Mouse (Mus musculus): ENCODE measurements around the gene Nras. TPM values are rescaled to one million over a fixed set of nuclear protein-coding genes. Genes with fewer than 3 reads are reported as not detected.

Nras gene
- 109 and 116 TPM in 2 replicates for polyA plus RNA-seq (2014; fragmentation: Nextera tagmentation; extraction: Ambion mirVana)

DNA sequence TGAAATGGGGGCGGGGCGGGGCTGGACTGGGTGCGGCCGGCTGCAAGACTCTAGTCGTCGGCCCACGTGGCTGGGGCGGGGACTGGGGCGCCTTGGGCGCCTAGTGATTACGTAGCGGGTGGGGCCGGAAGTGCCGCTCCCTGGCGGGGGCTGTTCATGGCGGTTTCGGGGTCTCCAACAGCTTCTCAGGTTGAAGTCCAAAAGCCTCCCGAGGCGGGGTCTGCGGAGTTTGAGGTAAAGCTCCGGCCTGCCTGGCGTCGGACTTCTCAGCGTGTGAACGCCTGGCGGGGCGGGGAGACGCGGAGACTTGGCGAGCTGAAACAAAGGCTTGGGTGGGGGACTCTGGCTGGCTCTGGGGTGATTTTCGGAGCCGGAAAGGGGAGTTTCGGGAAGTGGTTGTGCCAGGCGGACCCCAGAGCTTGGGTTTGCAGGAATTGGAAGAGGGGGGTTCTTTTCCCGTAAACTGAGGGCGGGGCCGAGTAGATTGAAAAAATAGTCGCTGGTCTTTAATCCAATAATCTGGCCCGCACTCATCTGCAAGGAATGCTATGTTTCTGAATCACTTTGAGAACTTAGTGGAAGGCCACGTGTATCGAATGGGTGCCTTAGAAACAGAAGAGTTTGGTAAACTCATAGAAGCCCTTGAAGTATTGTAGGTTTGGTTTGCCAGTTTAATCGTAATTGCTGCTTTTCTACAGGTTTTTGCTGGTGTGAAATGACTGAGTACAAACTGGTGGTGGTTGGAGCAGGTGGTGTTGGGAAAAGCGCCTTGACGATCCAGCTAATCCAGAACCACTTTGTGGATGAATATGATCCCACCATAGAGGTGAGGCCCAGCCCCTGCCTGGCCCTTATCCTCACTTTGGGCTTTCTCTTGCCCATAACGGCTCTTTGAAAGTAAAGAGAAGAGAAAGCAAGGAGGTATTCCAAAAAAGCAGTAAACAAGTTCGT, at the start of gene Nras:
Gene Nras, plus strand, starts transcription at position 79 of the 951 bp plus-strand sequence.
- Histone ChIP-seq H3K4me1 (ENCODE audit: control insufficient read depth, insufficient read depth, low read length) (peaks cover 5% of the 10 kb centered on the region; the same call in 1 of the 2 replicates), H3K27me3 (ENCODE audit: control insufficient read depth, insufficient read depth, low read length) (no peaks in the 10 kb centered on the region), H3K27ac (ENCODE audit: low read length) (peak within 1 kb of the TSS; percentile 97), H3K9me3 (ENCODE audit: control insufficient read depth, low read depth, low read length) (no peaks in the 10 kb centered on the region), H3K4me3 (ENCODE audit: low read depth, low read length) (peak within 1 kb of the TSS; percentile 85), H3K36me3 (ENCODE audit: control insufficient read depth, insufficient read depth, low read length) (peaks cover 66% of the 10 kb centered on the region), H3K4me2 (replicated peaks; ENCODE audit: low read depth, low read length) (peak within 1 kb of the TSS; percentile 84), H3K9ac (replicated peaks; ENCODE audit: low read depth, low read length) (peak within 1 kb of the TSS; percentile 79)
- peak; percentile 98 for ATAC-seq (ENCODE audit: insufficient number of reproducible peaks, insufficient read depth, low FRiP score, low read depth)
- 2% methylated on average over 46 of the region's 46 CpGs for WGBS

DNA sequence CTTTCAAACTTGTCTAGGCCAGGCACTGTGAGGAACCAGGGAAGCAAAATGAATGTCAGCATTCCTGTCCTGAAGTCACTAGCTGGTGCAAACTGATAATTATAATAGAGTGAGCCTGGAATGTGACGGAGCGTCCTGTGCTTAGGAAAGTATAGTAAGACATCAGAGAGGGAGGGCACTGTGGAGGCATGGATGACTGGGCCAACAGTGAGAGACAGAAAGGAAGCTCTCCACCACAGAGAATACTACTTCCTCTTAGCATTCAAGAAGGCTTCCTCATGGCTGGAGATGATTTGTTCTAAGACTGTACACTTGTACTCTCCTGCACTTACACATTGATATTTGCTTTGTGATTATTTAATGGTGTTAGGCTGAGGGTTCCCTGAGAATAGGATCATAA, 40.7 kb upstream of the Nras start:
- Histone ChIP-seq H3K4me1 (ENCODE audit: control insufficient read depth, insufficient read depth, low read length) (peaks cover 2% of the 10 kb centered on the region; the same call in 1 of the 2 replicates), H3K9ac (replicated peaks; ENCODE audit: low read depth, low read length) (no peak overlapping the region), H3K27ac (ENCODE audit: low read length) (no peak overlapping the region), H3K36me3 (ENCODE audit: control insufficient read depth, insufficient read depth, low read length) (no peaks in the 10 kb centered on the region), H3K4me2 (replicated peaks; ENCODE audit: low read depth, low read length) (no peak overlapping the region), H3K27me3 (ENCODE audit: control insufficient read depth, insufficient read depth, low read length) (no peaks in the 10 kb centered on the region), H3K4me3 (ENCODE audit: low read depth, low read length) (no peak overlapping the region), H3K9me3 (ENCODE audit: control insufficient read depth, low read depth, low read length) (no peaks in the 10 kb centered on the region)
- ATAC-seq (ENCODE audit: insufficient number of reproducible peaks, insufficient read depth, low FRiP score, low read depth): no peak
- 71% methylated on average over 2 of the region's 2 CpGs for WGBS

DNA sequence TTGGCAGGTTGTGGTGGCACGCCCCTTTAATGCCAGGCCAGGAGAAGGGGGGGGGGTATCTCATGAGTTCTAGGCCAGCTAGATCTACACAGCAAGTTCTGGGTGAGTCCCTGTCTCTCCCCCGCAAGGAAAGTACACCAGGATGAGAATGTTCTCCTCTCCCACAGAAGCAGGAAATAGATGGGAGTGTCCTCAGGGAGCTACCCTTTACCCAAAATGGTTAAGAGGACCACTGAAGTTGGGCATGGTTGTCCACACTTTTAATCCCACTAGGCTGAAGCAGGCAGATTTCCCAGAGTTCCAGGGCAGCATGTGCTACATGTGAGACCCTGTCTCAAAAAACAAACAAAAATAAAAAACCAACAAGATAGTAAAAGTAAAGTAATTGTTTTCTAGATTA, 38.6 kb upstream of the Nras start:
- no peaks in the 10 kb centered on the region for H3K27me3 ChIP-seq (ENCODE audit: control insufficient read depth, insufficient read depth, low read length)
- H3K4me3 ChIP-seq (ENCODE audit: low read depth, low read length): 0 out of 2 replicates have a peak overlapping the region, but pooled peaks have one; percentile 71
- peaks cover 4% of the 10 kb centered on the region; the same call in 1 of the 2 replicates for H3K4me1 ChIP-seq (ENCODE audit: control insufficient read depth, insufficient read depth, low read length)
- peak overlapping the region; percentile 96; the same call in 1 of the 2 replicates for H3K27ac ChIP-seq (ENCODE audit: low read length)
- no peaks in the 10 kb centered on the region for H3K36me3 ChIP-seq (ENCODE audit: control insufficient read depth, insufficient read depth, low read length)
- H3K9me3 ChIP-seq (ENCODE audit: control insufficient read depth, low read depth, low read length): no peaks in the 10 kb centered on the region
- H3K4me2 ChIP-seq (replicated peaks; ENCODE audit: low read depth, low read length): peak overlapping the region; percentile 46; the same call in 1 of the 2 replicates
- no peak for ATAC-seq (ENCODE audit: insufficient number of reproducible peaks, insufficient read depth, low FRiP score, low read depth)
- WGBS: 81% methylated on average over 2 of the region's 2 CpGs
- no peak overlapping the region for H3K9ac ChIP-seq (replicated peaks; ENCODE audit: low read depth, low read length)

DNA sequence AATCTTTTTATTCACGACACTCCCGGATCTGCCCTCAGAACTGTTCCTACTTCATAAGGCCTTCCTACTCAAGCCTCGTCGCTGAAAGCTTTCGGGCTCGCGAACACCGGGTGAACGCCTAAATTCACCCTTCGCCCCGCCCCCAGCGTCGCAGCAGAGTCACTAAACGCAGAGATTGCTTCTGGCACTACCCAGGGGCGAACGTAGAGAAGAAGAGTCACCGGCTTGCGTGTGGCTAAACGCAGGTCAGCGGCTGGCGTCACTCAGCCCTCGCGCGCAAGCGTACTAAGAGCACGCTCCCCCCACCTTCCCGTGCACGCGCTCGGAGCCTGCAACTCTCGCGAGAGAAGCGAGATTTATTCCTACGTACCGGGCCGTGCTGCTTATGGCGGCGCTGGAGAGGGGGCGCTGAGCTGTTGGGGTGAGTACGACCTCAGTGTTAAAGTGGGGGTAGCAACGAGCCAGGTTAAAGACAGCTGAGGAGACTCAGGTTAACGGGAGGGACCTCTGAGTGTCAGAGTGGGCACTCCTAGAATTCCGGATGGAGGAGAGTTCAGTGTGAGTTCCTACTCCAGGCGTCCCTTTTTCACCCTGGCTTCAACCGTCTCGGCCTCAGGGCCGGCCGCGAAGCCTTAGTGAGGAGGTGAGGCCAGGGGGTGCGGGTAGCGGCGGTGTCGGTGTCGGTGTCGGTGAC, 37.7 kb upstream of the Nras start, which contains the start of gene Csde1:
Gene Csde1, plus strand, starts transcription at position 178 of the 694 bp plus-strand sequence.
- H3K4me1 ChIP-seq (ENCODE audit: control insufficient read depth, insufficient read depth, low read length): peaks cover 4% of the 10 kb centered on the region; the same call in 1 of the 2 replicates
- H3K4me3 ChIP-seq (ENCODE audit: low read depth, low read length): peak within 1 kb of the TSS; percentile 71
- H3K27me3 ChIP-seq (ENCODE audit: control insufficient read depth, insufficient read depth, low read length): no peaks in the 10 kb centered on the region
- peak; percentile 96 for ATAC-seq (ENCODE audit: insufficient number of reproducible peaks, insufficient read depth, low FRiP score, low read depth)
- no peaks in the 10 kb centered on the region for H3K36me3 ChIP-seq (ENCODE audit: control insufficient read depth, insufficient read depth, low read length)
- H3K9me3 ChIP-seq (ENCODE audit: control insufficient read depth, low read depth, low read length): no peaks in the 10 kb centered on the region
- WGBS: under 1% methylated on average over 55 of the region's 55 CpGs
- H3K27ac ChIP-seq (ENCODE audit: low read length): peak within 1 kb of the TSS; percentile 96
- H3K4me2 ChIP-seq (replicated peaks; ENCODE audit: low read depth, low read length): peak within 1 kb of the TSS; percentile 82
- peak within 1 kb of the TSS; percentile 95 for H3K9ac ChIP-seq (replicated peaks; ENCODE audit: low read depth, low read length)

DNA sequence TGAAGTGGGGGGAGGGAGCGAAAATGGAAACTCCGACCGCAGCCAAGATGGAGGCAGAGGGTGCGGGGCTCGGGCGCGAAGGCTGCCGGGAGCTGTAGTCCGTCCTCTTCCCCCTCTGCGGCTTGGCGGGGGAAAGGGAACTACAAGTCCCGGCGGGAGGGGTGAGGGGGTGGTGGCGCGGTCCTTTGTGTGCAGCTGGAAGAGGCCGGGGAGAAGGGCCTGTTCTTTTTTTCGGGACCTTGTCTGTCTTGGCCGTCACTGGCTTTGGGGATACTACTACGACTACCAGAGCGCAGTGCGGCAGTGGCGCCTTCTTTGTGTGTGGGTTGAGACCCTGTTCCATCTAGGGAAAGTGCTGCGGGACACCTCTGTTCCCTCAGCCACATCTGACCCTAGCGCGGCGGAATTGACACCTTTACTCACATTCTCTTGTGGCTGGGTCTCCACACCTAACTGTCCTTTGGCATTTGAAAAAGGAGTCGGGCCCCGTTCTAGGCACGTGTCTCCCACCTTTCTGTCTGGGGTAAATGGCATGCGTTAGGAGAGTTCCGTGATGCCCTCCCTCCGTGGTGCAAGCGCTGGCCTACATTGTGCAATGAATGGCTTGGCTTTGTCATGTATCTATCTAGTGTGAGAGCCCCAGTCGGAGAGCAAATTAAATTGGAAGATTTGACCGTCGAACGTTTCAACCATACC, 37.0 kb upstream of the Nras start:
- Histone ChIP-seq H3K9ac (replicated peaks; ENCODE audit: low read depth, low read length) (peak overlapping the region; percentile 95), H3K27ac (ENCODE audit: low read length) (peak overlapping the region; percentile 96), H3K36me3 (ENCODE audit: control insufficient read depth, insufficient read depth, low read length) (no peaks in the 10 kb centered on the region), H3K27me3 (ENCODE audit: control insufficient read depth, insufficient read depth, low read length) (no peaks in the 10 kb centered on the region), H3K9me3 (ENCODE audit: control insufficient read depth, low read depth, low read length) (no peaks in the 10 kb centered on the region), H3K4me3 (ENCODE audit: low read depth, low read length) (peak overlapping the region; percentile 71), H3K4me2 (replicated peaks; ENCODE audit: low read depth, low read length) (peak overlapping the region; percentile 82), H3K4me1 (ENCODE audit: control insufficient read depth, insufficient read depth, low read length) (peaks cover 4% of the 10 kb centered on the region; the same call in 1 of the 2 replicates)
- ATAC-seq (ENCODE audit: insufficient number of reproducible peaks, insufficient read depth, low FRiP score, low read depth): peak; percentile 92
- WGBS: under 1% methylated on average over 32 of the region's 37 CpGs

DNA sequence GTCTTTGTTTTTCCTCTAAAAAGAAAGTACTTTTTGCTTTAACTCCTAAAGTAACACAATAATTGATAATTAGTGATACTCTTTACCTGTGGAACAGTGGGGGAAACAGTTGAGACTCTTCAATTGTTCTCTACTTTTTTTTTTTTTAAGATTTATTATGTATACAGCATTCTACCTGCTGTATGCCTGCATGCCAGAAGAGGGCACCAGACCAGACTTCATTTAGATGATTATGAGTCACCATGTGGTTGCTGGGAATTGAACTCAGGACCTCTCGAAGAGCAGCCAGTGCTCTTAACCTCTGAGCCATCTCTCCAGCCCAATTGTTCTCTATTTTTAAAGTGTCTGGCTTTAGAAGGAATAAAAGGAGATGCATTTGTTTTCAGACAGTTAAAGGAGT, 31.9 kb upstream of the Nras start:
- ATAC-seq (ENCODE audit: insufficient number of reproducible peaks, insufficient read depth, low FRiP score, low read depth): no peak
- Histone ChIP-seq H3K9me3 (ENCODE audit: control insufficient read depth, low read depth, low read length) (no peaks in the 10 kb centered on the region), H3K27me3 (ENCODE audit: control insufficient read depth, insufficient read depth, low read length) (no peaks in the 10 kb centered on the region), H3K4me2 (replicated peaks; ENCODE audit: low read depth, low read length) (no peak overlapping the region), H3K9ac (replicated peaks; ENCODE audit: low read depth, low read length) (no peak overlapping the region), H3K36me3 (ENCODE audit: control insufficient read depth, insufficient read depth, low read length) (peaks cover 24% of the 10 kb centered on the region), H3K4me3 (ENCODE audit: low read depth, low read length) (no peak overlapping the region), H3K27ac (ENCODE audit: low read length) (no peak overlapping the region), H3K4me1 (ENCODE audit: control insufficient read depth, insufficient read depth, low read length) (peaks cover 4% of the 10 kb centered on the region; the same call in 1 of the 2 replicates)
- 100% methylated on average over 1 of the region's 1 CpGs for WGBS

DNA sequence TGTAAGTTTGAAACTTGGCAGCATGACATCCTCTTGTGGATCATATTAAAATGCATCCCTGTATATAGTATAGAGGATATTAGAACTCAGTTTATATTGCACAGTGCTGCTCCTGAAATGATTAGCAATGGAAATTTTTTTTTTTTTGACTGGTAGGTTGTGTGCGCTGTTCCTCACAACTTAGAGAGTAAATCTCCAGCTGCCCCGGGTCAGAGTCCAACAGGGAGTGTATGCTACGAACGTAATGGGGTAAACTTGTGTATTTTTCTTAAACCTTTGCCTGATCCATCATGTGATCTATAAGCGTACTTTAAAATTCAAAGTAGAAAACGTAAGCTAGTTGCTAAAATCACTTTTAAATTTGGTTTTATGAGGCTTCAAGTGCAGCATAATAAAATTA, 17.8 kb upstream of the Nras start:
- H3K4me2 ChIP-seq (replicated peaks; ENCODE audit: low read depth, low read length): no peak overlapping the region
- no peak overlapping the region for H3K9ac ChIP-seq (replicated peaks; ENCODE audit: low read depth, low read length)
- H3K27ac ChIP-seq (ENCODE audit: low read length): no peak overlapping the region
- ATAC-seq (ENCODE audit: insufficient number of reproducible peaks, insufficient read depth, low FRiP score, low read depth): no peak
- no peaks in the 10 kb centered on the region for H3K4me1 ChIP-seq (ENCODE audit: control insufficient read depth, insufficient read depth, low read length)
- H3K9me3 ChIP-seq (ENCODE audit: control insufficient read depth, low read depth, low read length): no peaks in the 10 kb centered on the region
- H3K27me3 ChIP-seq (ENCODE audit: control insufficient read depth, insufficient read depth, low read length): no peaks in the 10 kb centered on the region
- H3K36me3 ChIP-seq (ENCODE audit: control insufficient read depth, insufficient read depth, low read length): peaks cover 62% of the 10 kb centered on the region
- WGBS: 91% methylated on average over 6 of the region's 6 CpGs
- H3K4me3 ChIP-seq (ENCODE audit: low read depth, low read length): no peak overlapping the region
